Mouse (Mus musculus): ENCODE results near the gene Pde7b. TPM values are rescaled to one million over a fixed set of nuclear protein-coding genes. Genes with fewer than 3 reads are reported as not detected.

The Pde7b gene
- polyA plus RNA-seq, 1 experiment from 2014 or later: 1.5 TPM

DNA sequence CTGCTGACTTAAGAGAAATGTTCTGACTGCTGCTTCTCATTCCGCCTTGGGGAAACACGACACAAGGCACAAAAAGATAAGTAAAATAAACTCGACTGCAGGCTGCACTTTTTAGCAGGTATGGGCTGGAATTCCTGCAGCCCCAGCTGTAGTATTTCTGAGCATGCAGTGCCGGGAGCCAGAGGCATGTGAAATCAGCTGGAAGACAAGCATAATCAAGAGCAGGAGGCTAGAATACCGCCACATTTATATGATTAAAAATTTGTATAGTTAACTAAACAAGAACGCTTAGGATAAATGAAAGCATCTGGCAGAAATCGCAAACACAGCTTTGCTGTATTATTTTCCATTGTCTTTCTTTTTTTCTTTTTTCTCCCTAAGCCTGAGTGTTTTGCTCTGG lies 168.4 kb downstream of the Pde7b start:
- Histone ChIP-seq H3K27me3 (replicated peaks; ENCODE audit: control insufficient read depth, insufficient read depth, low read length) (no peaks in the 10 kb centered on the region), H3K9ac (ENCODE audit: low read depth, low read length) (no peak overlapping the region)
- no peak for TF ChIP-seq CTCF (IDR thresholded peaks at IDR 0.05; ENCODE audit: low read depth)

DNA sequence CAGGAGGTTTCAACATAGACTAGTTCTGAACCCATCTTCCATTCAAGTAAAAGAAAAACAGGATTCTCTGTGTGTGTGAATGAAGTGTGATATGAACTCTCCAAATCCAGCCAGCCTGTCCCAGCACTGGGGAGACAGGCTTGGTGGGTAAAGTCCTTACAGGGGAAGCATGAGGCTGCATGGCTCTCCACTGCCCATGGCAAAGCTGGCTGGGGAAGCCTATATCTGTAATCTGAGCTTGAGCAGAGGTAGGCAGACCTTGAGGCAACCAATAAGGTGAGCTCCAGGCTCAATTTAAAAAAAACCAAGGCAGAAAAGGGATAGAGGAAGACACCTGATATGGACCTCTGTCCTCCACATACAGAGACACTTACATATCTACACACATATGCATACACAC lies 173.5 kb downstream of the Pde7b start:
- no peak for TF ChIP-seq CTCF (IDR thresholded peaks at IDR 0.05; ENCODE audit: low read depth)
- H3K27me3 ChIP-seq (replicated peaks; ENCODE audit: control insufficient read depth, insufficient read depth, low read length): no peaks in the 10 kb centered on the region

More for the DNA sequence above, 168.4 kb downstream of the Pde7b start:
- Histone ChIP-seq H3K4me2 (replicated peaks; ENCODE audit: low read depth) (no peak overlapping the region), H3K4me3 (ENCODE audit: low read depth, low read length) (no peak overlapping the region), H3K4me1 (replicated peaks; ENCODE audit: control insufficient read depth, insufficient read depth, low read length) (no peaks in the 10 kb centered on the region), H3K9me3 (ENCODE audit: control insufficient read depth) (no peaks in the 10 kb centered on the region), H3K27ac (ENCODE audit: low read depth, low read length) (no peak overlapping the region), H3K36me3 (ENCODE audit: control insufficient read depth, insufficient read depth) (no peaks in the 10 kb centered on the region)
- no peak for ATAC-seq
- WGBS: 46% methylated on average over 7 of the region's 7 CpGs

DNA sequence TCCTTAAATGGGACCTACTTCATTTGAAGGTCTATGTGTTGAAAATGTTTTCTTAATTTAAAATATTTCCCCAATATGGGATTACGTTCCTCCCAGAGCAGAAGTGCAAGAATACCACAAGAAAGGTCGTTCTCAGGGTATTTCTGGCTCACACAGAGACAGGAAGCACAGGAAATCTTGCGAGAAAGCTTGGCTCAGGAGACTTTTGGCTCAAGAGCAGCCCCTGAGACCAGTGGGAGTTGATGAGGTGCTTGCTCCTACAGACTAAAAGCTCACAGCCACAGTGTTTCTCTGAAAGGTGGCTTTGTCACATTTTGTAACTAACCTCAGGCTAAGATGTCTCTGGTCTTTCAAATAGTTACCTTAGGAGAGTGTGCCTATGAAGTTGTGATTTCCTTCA lies 174.1 kb downstream of the Pde7b start:
- H3K9ac ChIP-seq (ENCODE audit: low read depth, low read length): no peak overlapping the region
- H3K4me3 ChIP-seq (ENCODE audit: low read depth, low read length): no peak overlapping the region
- no peaks in the 10 kb centered on the region for H3K27me3 ChIP-seq (replicated peaks; ENCODE audit: control insufficient read depth, insufficient read depth, low read length)
- ATAC-seq: no peak
- no peaks in the 10 kb centered on the region for H3K9me3 ChIP-seq (ENCODE audit: control insufficient read depth)
- H3K4me1 ChIP-seq (replicated peaks; ENCODE audit: control insufficient read depth, insufficient read depth, low read length): 0 out of 2 replicates have a peak, but pooled peaks cover 5% of the 10 kb centered on the region
- 73% methylated on average over 3 of the region's 3 CpGs for WGBS
- no peak for TF ChIP-seq CTCF (IDR thresholded peaks at IDR 0.05; ENCODE audit: low read depth)
- H3K27ac ChIP-seq (ENCODE audit: low read depth, low read length): no peak overlapping the region
- no peak overlapping the region for H3K4me2 ChIP-seq (replicated peaks; ENCODE audit: low read depth)
- H3K36me3 ChIP-seq (ENCODE audit: control insufficient read depth, insufficient read depth): no peaks in the 10 kb centered on the region

More for the DNA sequence above, 173.5 kb downstream of the Pde7b start:
- Histone ChIP-seq H3K36me3 (ENCODE audit: control insufficient read depth, insufficient read depth) (no peaks in the 10 kb centered on the region), H3K27ac (ENCODE audit: low read depth, low read length) (no peak overlapping the region), H3K4me1 (replicated peaks; ENCODE audit: control insufficient read depth, insufficient read depth, low read length) (0 out of 2 replicates have a peak, but pooled peaks cover 5% of the 10 kb centered on the region), H3K9me3 (ENCODE audit: control insufficient read depth) (no peaks in the 10 kb centered on the region), H3K9ac (ENCODE audit: low read depth, low read length) (no peak overlapping the region), H3K4me2 (replicated peaks; ENCODE audit: low read depth) (no peak overlapping the region), H3K4me3 (ENCODE audit: low read depth, low read length) (no peak overlapping the region)
- ATAC-seq: no peak

DNA sequence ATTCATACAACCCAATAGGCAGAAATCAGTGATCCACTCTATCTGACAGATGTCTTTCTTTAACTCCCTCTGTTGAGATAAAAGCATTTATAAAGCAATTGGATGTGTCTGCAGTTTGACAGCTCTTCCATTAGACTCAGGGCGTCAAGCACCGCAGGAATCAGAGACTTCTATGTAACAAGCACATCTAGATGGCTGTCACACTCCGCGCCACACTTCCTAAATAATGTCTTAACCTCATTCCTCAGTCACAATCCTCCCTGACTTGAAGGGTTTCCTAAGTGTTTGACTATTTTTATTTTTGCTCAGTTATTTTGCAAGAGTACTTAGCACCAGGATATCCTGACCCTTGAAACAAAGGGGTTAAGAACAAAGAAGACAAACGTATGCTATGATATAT lies 174.7 kb downstream of the Pde7b start:
- H3K9ac ChIP-seq (ENCODE audit: low read depth, low read length): no peak overlapping the region
- no peak overlapping the region for H3K27ac ChIP-seq (ENCODE audit: low read depth, low read length)
- no peaks in the 10 kb centered on the region for H3K36me3 ChIP-seq (ENCODE audit: control insufficient read depth, insufficient read depth)
- no peaks in the 10 kb centered on the region for H3K9me3 ChIP-seq (ENCODE audit: control insufficient read depth)
- H3K4me1 ChIP-seq (replicated peaks; ENCODE audit: control insufficient read depth, insufficient read depth, low read length): 0 out of 2 replicates have a peak, but pooled peaks cover 5% of the 10 kb centered on the region
- ATAC-seq: no peak
- 81% methylated on average over 5 of the region's 5 CpGs for WGBS
- TF ChIP-seq CTCF (IDR thresholded peaks at IDR 0.05; ENCODE audit: low read depth): no peak
- H3K4me3 ChIP-seq (ENCODE audit: low read depth, low read length): no peak overlapping the region
- no peak overlapping the region for H3K4me2 ChIP-seq (replicated peaks; ENCODE audit: low read depth)
- H3K27me3 ChIP-seq (replicated peaks; ENCODE audit: control insufficient read depth, insufficient read depth, low read length): no peaks in the 10 kb centered on the region

DNA sequence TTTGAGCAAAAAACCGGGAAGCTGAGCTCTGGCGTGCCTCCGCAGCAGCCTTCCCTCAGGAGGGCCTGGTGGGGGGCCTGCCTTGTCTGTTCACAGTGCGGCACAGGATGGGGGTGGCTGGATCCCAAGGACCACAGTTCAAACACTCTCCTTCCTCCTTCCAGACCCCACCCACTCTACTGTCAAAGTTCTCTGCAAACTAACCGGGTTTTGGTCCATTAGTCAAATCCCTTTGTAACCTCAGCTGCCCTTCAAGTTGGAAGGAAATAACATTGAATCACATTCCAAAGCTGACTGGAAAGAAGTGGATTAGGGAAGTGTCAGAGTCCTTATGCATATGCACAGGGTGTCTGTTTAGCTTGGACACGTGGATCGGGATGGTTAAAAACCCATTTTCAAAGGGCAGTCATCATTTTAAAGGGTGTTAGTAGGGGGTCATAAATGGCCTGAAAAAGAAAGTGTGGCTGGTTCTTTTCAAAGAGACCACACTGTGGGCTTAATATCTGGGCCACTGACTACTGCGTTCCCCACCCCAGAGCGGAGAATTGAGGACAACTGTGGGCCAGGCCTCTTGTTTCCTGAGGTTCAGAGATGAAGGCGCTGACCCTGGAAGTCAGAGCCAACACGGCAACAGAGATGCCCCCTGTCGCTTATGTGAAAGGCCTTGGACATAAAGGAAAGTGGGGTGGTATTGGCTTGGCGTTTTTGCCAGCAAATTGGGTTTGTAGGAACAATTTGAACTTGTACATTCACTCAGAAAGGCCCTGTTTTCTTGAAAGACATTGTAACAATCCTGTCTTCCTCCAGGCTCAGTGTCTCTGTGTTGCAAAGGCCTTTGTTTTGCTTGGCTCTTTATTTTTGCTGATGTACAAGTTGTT lies 175.8 kb downstream of the Pde7b start:
- Histone ChIP-seq H3K4me1 (replicated peaks; ENCODE audit: control insufficient read depth, insufficient read depth, low read length) (0 out of 2 replicates have a peak, but pooled peaks cover 5% of the 10 kb centered on the region), H3K9ac (ENCODE audit: low read depth, low read length) (no peak overlapping the region), H3K27ac (ENCODE audit: low read depth, low read length) (no peak overlapping the region), H3K9me3 (ENCODE audit: control insufficient read depth) (no peaks in the 10 kb centered on the region), H3K4me2 (replicated peaks; ENCODE audit: low read depth) (peak overlapping the region; percentile 83), H3K4me3 (ENCODE audit: low read depth, low read length) (peak overlapping the region; percentile 41), H3K36me3 (ENCODE audit: control insufficient read depth, insufficient read depth) (no peaks in the 10 kb centered on the region), H3K27me3 (replicated peaks; ENCODE audit: control insufficient read depth, insufficient read depth, low read length) (no peaks in the 10 kb centered on the region)
- WGBS: 48% methylated on average over 13 of the region's 13 CpGs
- no peak for ATAC-seq
- TF ChIP-seq CTCF (IDR thresholded peaks at IDR 0.05; ENCODE audit: low read depth): no peak

DNA sequence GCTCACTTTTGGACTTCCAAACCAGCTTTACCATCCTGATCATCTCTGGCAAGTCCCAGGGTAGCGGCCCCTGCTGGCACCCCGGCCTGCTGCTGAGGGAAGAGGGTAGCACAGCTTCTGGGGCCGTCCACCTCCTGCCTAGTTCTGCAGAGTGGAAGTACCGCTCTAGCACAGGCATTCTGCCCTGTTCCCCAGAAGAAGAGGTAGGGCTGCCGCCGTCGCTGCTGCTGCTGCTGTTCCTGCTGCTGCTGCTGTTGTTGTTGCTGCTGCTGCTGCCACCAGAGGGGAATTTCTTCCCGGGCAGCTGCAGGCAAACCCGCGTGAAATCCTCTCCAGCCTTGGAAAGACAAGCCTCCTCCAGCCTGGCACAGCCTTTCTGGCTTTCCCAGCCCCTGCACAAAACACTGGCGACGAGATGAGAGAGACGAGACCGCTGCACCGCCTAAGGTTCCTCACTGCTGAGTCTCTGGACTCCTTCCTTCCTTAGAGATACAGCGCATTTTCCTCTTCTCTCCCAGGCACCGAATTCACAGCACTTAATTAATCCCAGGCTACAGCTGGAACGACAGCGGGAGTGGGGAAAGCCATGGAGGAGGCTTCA lies 176.8 kb downstream of the Pde7b start:
- no peak for ATAC-seq
- no peaks in the 10 kb centered on the region for H3K27me3 ChIP-seq (replicated peaks; ENCODE audit: control insufficient read depth, insufficient read depth, low read length)
- H3K27ac ChIP-seq (ENCODE audit: low read depth, low read length): no peak overlapping the region
- peak; percentile 64 for TF ChIP-seq CTCF (IDR thresholded peaks at IDR 0.05; ENCODE audit: low read depth)
- H3K9me3 ChIP-seq (ENCODE audit: control insufficient read depth): no peaks in the 10 kb centered on the region
- 7% methylated on average over 19 of the region's 19 CpGs for WGBS
- H3K9ac ChIP-seq (ENCODE audit: low read depth, low read length): peak overlapping the region; percentile 58
- H3K36me3 ChIP-seq (ENCODE audit: control insufficient read depth, insufficient read depth): no peaks in the 10 kb centered on the region
- H3K4me2 ChIP-seq (replicated peaks; ENCODE audit: low read depth): peak overlapping the region; percentile 83
- peak overlapping the region; percentile 41 for H3K4me3 ChIP-seq (ENCODE audit: low read depth, low read length)
- H3K4me1 ChIP-seq (replicated peaks; ENCODE audit: control insufficient read depth, insufficient read depth, low read length): 0 out of 2 replicates have a peak, but pooled peaks cover 5% of the 10 kb centered on the region

Measured in intestine, postnatal 0 days (tissue).